Mouse (Mus musculus): ENCODE measurements around the gene Ccdc61.

The Ccdc61 gene

GRCm38 (mm10) chr7:18910241-18910831, at the start of gene Ccdc61:
Gene Ccdc61, minus strand, starts transcription at chr7:18910415.
- POLR2A ChIA-PET = interaction anchor here in 3 of 4 experiments (0.7 to 4.0 kb wide), 16 partner anchors 10 to 182 kb away, joined by 3 to 20 read pairs (median 4); partner anchors contain the start of genes Mypop (in 1 of the 3) and Nova2 (in 1 of the 3)
- CTCF ChIA-PET = interaction anchor here in 3 of 4 experiments (0.5 to 1.5 kb wide), 7 partner anchors 13 to 558 kb away, joined by 3 to 16 read pairs (median 4); partner anchors contain the start of genes Mypop (in 1 of the 3) and Nova2 (in 1 of the 3)

DNA sequence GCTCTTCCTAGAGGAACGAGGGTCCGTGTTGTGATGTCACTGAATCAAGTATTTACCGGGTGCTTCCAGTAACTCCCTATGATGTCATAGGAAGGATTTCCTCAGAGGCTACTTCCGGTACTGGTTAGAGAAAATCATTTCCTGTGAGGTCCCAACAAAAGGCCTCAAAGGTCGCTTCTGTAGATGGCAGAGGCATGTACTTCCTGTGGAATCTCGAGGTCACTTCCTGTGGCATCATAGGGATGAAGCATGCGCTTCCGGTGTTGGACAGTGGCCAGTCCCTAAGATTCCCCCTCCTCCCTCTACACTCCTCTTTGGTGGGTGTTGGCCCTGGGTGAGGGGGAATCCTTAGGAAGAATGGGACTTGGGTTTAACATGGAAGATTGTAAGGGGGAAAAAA, 49.2 kb upstream of the Ccdc61 start:
- ChIA-PET POLR2A (interaction anchor here in 3 of 4 experiments (0.6 to 1.2 kb wide), 6 partner anchors 8 to 313 kb away, joined by 3 to 4 read pairs (median 3); no protein-coding TSS in a partner anchor), CTCF (interaction anchor here in 1 of 4 experiments (1.9 kb wide), 1 partner anchor 11 kb away, joined by 6 read pairs; no protein-coding TSS in a partner anchor)

GRCm38 (mm10) chr7:18958384-18958766, 48.2 kb upstream of the Ccdc61 start:
- ChIA-PET POLR2A (interaction anchor here in 2 of 4 experiments (0.6 to 1.6 kb wide), 6 partner anchors 25 to 134 kb away, joined by 3 to 5 read pairs (median 3); partner anchors contain the start of gene Nova2 (in 1 of the 2)), CTCF (interaction anchor here in 3 of 4 experiments (0.5 to 1.0 kb wide), 6 partner anchors 12 to 67 kb away, joined by 3 to 4 read pairs (median 3); partner anchors contain the start of gene Nova2 (in 1 of the 3))

GRCm38 (mm10) chr7:18957569-18958383, 47.6 kb upstream of the Ccdc61 start:
- POLR2A ChIA-PET = interaction anchor here in 3 of 4 experiments (0.5 to 2.2 kb wide), 11 partner anchors 9 to 659 kb away, joined by 3 to 10 read pairs (median 3); partner anchors contain the start of gene Nova2 (in 2 of the 3)

GRCm38 (mm10) chr7:18951397-18951796, 41.2 kb upstream of the Ccdc61 start:
- POLR2A ChIA-PET = interaction anchor here in 1 of 4 experiments (0.6 to 1.9 kb wide), 4 partner anchors 9 to 169 kb away, joined by 3 to 7 read pairs (median 4); partner anchors contain the start of gene Fbxo46
- CTCF ChIA-PET = interaction anchor here in 1 of 4 experiments (0.7 kb wide), 1 partner anchor 60 kb away, joined by 3 read pairs; no protein-coding TSS in a partner anchor

More at GRCm38 (mm10) chr7:18957569-18958383, 47.6 kb upstream of the Ccdc61 start:
- CTCF ChIA-PET = interaction anchor here in 3 of 4 experiments (0.5 to 1.5 kb wide), 9 partner anchors 13 to 690 kb away, joined by 3 to 4 read pairs (median 3); partner anchors contain the start of gene Nova2 (in 2 of the 3)

GRCm38 (mm10) chr7:18950523-18951315, 40.5 kb upstream of the Ccdc61 start:
- POLR2A ChIA-PET = interaction anchor here in 2 of 4 experiments (0.6 to 1.9 kb wide), 5 partner anchors 9 to 169 kb away, joined by 3 to 7 read pairs (median 4); partner anchors contain the start of gene Fbxo46 (in 1 of the 2)

DNA sequence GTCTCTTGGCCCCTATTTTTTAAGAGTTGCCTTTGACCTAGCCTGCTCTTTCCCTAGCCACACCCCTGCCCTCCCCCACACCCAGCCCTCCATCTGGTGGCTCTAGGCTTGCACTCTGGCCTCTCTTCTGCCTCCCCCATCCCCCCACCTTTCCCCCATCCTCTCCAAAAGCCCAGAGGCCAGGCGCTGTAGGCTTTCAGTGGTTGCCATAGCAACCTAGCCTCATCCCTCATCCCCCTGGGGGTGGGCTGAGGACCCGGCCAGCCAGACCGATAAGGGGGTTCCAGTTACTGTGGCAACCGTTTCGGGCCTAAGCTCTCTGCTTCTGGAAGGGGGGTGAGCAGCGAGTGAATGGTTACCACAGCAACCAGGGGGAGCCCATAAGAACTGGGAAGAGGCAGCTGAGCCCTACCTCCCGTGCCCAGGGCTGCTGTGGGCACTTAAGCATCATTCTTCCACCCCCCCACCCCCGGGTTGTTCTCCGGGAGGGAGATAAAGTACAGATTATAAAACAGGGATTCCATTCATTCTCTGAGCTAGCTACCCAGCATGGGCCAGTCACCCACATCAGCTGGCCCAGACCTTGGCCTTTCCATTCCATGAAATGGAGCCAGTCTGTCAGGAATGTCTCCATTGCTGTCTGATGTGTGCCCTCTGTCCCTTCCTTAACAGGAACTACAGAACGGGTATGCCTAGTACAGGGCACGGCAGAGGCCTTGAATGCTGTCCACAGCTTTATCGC, 39.7 kb upstream of the Ccdc61 start:
- ChIA-PET CTCF (interaction anchor here in 3 of 4 experiments (0.5 to 0.8 kb wide), 4 partner anchors 27 to 139 kb away, joined by 3 to 4 read pairs (median 3); no protein-coding TSS in a partner anchor), POLR2A (interaction anchor here in 3 of 4 experiments (0.5 to 1.9 kb wide), 4 partner anchors 8 to 125 kb away, joined by 3 to 7 read pairs (median 4); no protein-coding TSS in a partner anchor)

More at GRCm38 (mm10) chr7:18950523-18951315, 40.5 kb upstream of the Ccdc61 start:
- CTCF ChIA-PET = interaction anchor here in 2 of 4 experiments (0.7 to 0.8 kb wide), 3 partner anchors 59 to 138 kb away, joined by 3 read pairs; no protein-coding TSS in a partner anchor

GRCm38 (mm10) chr7:18948151-18948550, 37.9 kb upstream of the Ccdc61 start:
- POLR2A ChIA-PET = interaction anchor here in 2 of 4 experiments (0.6 to 1.2 kb wide), 5 partner anchors 9 to 660 kb away, joined by 3 to 4 read pairs (median 3); partner anchors contain the start of gene Nova2 (in 1 of the 2)
- CTCF ChIA-PET = interaction anchor here in 2 of 4 experiments (0.5 to 1.1 kb wide), 7 partner anchors 13 to 385 kb away, joined by 3 to 4 read pairs (median 3); no protein-coding TSS in a partner anchor

DNA sequence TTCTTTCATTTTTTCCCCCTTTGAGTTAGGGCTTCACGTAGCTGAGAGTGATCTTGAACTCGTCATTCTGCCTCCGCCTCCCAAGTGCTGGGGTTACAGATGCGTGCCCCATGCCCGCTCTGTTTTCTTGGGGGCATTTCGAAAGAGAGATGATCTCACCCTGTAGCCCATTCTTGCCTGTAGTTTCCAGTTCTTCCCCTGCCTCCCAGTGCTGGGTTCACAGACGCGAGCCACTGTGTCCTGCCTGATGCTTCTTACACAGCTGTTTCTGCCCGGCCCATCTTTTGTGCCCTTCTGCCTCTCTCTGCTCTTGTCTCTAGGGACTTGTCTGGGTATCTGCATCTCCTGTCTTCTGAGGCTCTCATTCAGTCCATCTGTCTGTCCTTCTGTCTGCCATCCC, 32.6 kb upstream of the Ccdc61 start:
- CTCF ChIA-PET = interaction anchor here in 3 of 4 experiments (0.6 to 1.4 kb wide), 6 partner anchors 26 to 169 kb away, joined by 3 to 5 read pairs (median 4); partner anchors contain the start of gene Rsph6a (in 1 of the 3)
- POLR2A ChIA-PET = interaction anchor here in 2 of 4 experiments (0.5 to 1.2 kb wide), 5 partner anchors 14 to 1940 kb away, joined by 3 to 4 read pairs (median 3); partner anchors contain the start of gene Ccdc61 (in 1 of the 2)

- POLR2A ChIA-PET = interaction anchor here in 2 of 4 experiments (0.5 to 1.5 kb wide), 4 partner anchors 15 to 507 kb away, joined by 3 to 5 read pairs (median 4); partner anchors contain the start of genes Ccdc61 (in 1 of the 2) and Nova2 (in 1 of the 2)
- CTCF ChIA-PET = interaction anchor here in 2 of 4 experiments (0.5 to 1.4 kb wide), 7 partner anchors 17 to 126 kb away, joined by 3 to 5 read pairs (median 4); partner anchors contain the start of genes Nova2 (in 1 of the 2) and Rsph6a (in 1 of the 2)
These were observed 32.2 kb upstream of the Ccdc61 start for GRCm38 (mm10) chr7:18942376-18942775.

DNA sequence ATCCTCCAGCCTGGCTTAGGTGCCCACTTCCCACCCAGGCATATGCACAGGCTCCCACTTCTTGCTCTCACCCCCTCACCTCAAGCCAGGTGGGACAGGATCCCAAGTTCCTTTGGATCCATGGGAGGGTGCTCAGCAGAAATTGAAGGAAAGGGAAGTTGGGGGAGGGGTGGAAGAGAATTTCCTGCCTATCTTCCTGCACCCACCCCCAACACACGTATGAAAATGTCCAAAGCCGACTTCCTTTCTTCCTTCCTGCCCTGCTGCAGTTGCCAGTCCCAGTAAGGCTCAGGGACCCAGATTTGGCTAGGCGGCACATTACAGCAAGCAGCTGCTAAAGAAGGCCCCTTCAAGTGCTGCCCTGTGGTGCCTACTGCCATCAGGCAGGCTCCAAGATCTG, 17.5 kb upstream of the Ccdc61 start:
- POLR2A ChIA-PET = interaction anchor here in 1 of 4 experiments (0.7 to 2.0 kb wide), 2 partner anchors 11 to 30 kb away, joined by 4 to 9 read pairs; no protein-coding TSS in a partner anchor
- CTCF ChIA-PET = interaction anchor here in 2 of 4 experiments (0.6 to 1.2 kb wide), 2 partner anchors 19 to 96 kb away, joined by 3 to 10 read pairs; partner anchors contain the start of gene Foxa3 (in 1 of the 2)

GRCm38 (mm10) chr7:18926911-18927310, 16.7 kb upstream of the Ccdc61 start:
- ChIA-PET POLR2A (interaction anchor here in 2 of 4 experiments (0.7 to 2.4 kb wide), 6 partner anchors 12 to 331 kb away, joined by 3 to 9 read pairs (median 4); no protein-coding TSS in a partner anchor), CTCF (interaction anchor here in 3 of 4 experiments (0.6 to 1.4 kb wide), 5 partner anchors 18 to 96 kb away, joined by 3 to 10 read pairs (median 3); partner anchors contain the start of gene Foxa3 (in 1 of the 3))

GRCm38 (mm10) chr7:18926041-18926790, 16.0 kb upstream of the Ccdc61 start:
- ChIA-PET CTCF (interaction anchor here in 2 of 4 experiments (0.6 to 1.4 kb wide), 10 partner anchors 16 to 211 kb away, joined by 3 to 4 read pairs (median 3); partner anchors contain the start of genes Ccdc61 (in 1 of the 2) and Foxa3 (in 1 of the 2)), POLR2A (interaction anchor here in 3 of 4 experiments (0.6 to 2.4 kb wide), 13 partner anchors 10 to 331 kb away, joined by 3 to 10 read pairs (median 4); no protein-coding TSS in a partner anchor)

DNA sequence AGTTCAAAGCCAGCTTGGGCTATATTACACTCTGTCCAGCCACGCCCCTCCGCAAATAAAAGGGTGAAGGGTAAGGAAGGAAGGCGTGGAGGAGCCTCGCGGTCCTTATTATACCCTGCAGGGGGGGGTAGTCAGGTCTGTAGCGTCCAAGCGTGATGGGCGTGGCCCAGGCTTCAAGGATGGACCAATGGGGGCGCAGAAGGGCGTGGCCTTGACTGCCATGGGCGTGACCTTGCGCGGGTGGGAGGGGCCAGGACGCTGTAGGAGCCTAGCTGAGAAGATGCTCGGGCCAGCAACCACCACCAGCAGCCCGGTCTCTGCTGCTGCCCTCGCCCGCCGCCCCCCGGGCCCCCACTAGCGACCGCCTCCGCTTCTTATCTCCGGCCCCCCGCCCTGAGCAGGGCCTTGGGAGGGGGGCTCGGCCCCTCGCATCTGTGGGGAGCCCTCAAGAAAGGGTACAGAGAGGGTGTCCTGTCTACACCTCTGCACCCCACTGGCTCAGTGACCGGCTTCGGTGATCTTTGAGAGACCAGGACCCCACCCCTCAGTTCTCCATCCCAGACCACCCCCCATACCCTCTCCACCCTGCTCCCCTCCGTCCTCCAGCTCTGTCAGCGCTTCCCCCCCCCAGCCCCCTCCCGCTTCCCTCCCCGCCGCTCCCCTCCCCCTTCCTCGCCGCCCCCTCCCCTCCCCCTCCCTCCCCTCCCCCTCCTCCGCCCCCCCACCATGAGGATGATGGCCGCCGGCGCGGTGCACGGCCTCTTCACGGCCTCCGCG, 15.1 kb upstream of the Ccdc61 start, which contains the start of gene Nova2:
Gene Nova2 (plus strand): TSS at position 727 of the 777 bp plus-strand sequence.
- ChIA-PET CTCF (interaction anchor here in 3 of 4 experiments (0.5 to 2.1 kb wide), 18 partner anchors 15 to 424 kb away, joined by 3 to 7 read pairs (median 3); partner anchors contain the start of gene Ccdc61 (in 1 of the 3)), POLR2A (interaction anchor here in 3 of 4 experiments (0.6 to 2.4 kb wide), 19 partner anchors 9 to 314 kb away, joined by 3 to 10 read pairs (median 4); partner anchors contain the start of gene Ccdc61 (in 1 of the 3))
